Mouse (Mus musculus): ENCODE results near the gene Camk1d.

DNA sequence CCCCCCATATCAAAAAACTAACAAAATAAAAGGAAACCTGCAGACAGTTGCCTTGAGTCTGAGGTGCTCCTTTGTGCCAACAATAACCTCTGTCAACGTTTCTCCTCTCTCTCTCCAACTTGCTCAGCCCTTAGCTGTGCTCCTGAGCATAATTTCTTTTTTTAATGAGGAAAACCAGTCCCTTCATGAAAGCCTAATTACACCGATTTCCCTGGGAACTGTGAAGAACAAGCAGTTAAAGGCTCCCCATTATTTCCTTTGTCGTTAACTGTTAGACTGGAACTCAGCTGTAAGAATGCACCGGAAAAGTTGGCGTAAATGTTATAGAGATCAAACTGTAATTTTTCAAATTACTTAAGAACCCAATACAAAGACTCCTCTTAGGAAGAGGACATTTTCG is 316.3 kb downstream of the Camk1d start:
- TF ChIP-seq CTCF (IDR thresholded peaks at IDR 0.05; ENCODE audit: low read depth) (no peak), EP300 (IDR thresholded peaks at IDR 0.05; ENCODE audit: low read depth) (no peak)

Measured in heart, postnatal 0 days (tissue).